Mouse (Mus musculus): Measurements from ENCODE around the gene Lrrc43.

- TF ChIP-seq CTCF (conservative IDR thresholded peaks at IDR 0.05; ENCODE audit: insufficient read depth, insufficient read length, low read depth, low read length) (no peak), POLR2A (IDR thresholded peaks at IDR 0.05; ENCODE audit: low read depth, low read length) (no peak)
These were observed 41.0 kb downstream of the Lrrc43 start for GRCm38 (mm10) chr5:123530056-123530455.

Measured in kidney, adult 2 months (tissue).